Mouse (Mus musculus) ES-Bruce4 (cell line): Measurements from ENCODE around the gene Zfp59. TPM values are rescaled to one million over a fixed set of nuclear protein-coding genes. Genes with fewer than 3 reads are reported as not detected.
"Not testable (repeated sequence)": the region's sequence is repeated elsewhere in the genome, so short reads cannot be mapped to it uniquely, and the experiment has no call there.

Experiments used
- H3K27ac ChIP-seq: 2 replicates; pipeline ENCODE4 v1.5.1; 2012; ENCODE audit warnings: low read length, inconsistent platforms; ENCODE audit not compliant: insufficient read depth
- H3K27me3 ChIP-seq: 2 replicates; pipeline ENCODE4 v1.6.1; 2012; ENCODE audit warnings: mild to moderate bottlenecking, low read length, inconsistent platforms; ENCODE audit not compliant: control insufficient read depth, poor library complexity, insufficient read depth, severe bottlenecking
- H3K36me3 ChIP-seq: 2 replicates; pipeline ENCODE4 v1.6.1; 2012; ENCODE audit warnings: inconsistent platforms, mild to moderate bottlenecking, low read length, moderate library complexity; ENCODE audit not compliant: control insufficient read depth, poor library complexity, insufficient read depth, severe bottlenecking
- H3K4me1 ChIP-seq: one replicate; pipeline ENCODE4 v1.8.1; 2011; ENCODE audit warnings: low read length; ENCODE audit not compliant: control insufficient read depth, insufficient read depth
- H3K4me3 ChIP-seq: 2 replicates; pipeline ENCODE4 v1.5.1; 2011; ENCODE audit warnings: low read depth, mild to moderate bottlenecking, low read length
- H3K9ac ChIP-seq: 2 replicates; pipeline ENCODE4 v1.6.1; 2012; ENCODE audit warnings: low read depth, mild to moderate bottlenecking, inconsistent platforms; ENCODE audit not compliant: poor library complexity, severe bottlenecking
- H3K9me3 ChIP-seq: replicated peaks from 2 replicates; pipeline ENCODE4 v1.6.1; 2012; ENCODE audit warnings: mild to moderate bottlenecking, low read length, inconsistent platforms; ENCODE audit not compliant: control insufficient read depth, poor library complexity, insufficient read depth, severe bottlenecking
- CTCF ChIP-seq: IDR thresholded peaks from one replicate; pipeline ENCODE4 v1.8.1; 2011; ENCODE audit warnings: low read depth, low read length
- EP300 ChIP-seq: IDR thresholded peaks from 2 replicates; pipeline ENCODE4 v1.6.1; 2011; ENCODE audit warnings: low read depth, low read length; ENCODE audit not compliant: insufficient read depth
- POLR2A ChIP-seq: IDR thresholded peaks from one replicate; pipeline ENCODE4 v1.8.1; 2011; ENCODE audit warnings: low read length; ENCODE audit not compliant: insufficient read depth
- polyA plus RNA-seq: library from polyadenylated mRNA; stranded (reverse); fragments of >200 nt; gene quantifications from 2 replicates; pipeline ENCODE4 v1.2.4, GENCODE M21; 2011; ENCODE audit warnings: low read depth; ENCODE audit not compliant: missing spikeins, insufficient read depth, insufficient read length

Gene Zfp59
- 7.0 and 7.7 TPM in 2 replicates for polyA plus RNA-seq

- peaks cover under 1% of the 10 kb centered on the region; the same call in 1 of the 2 replicates for H3K36me3 ChIP-seq
- no peaks in the 10 kb centered on the region for H3K9me3 ChIP-seq
- H3K9ac ChIP-seq, result peak within 1 kb of the TSS; percentile 58
- no peaks in the 10 kb centered on the region for H3K27me3 ChIP-seq
- peak within 1 kb of the TSS; percentile 77 for H3K4me3 ChIP-seq
- H3K4me1 ChIP-seq, result peaks cover 4% of the 10 kb centered on the region
- no peak for TF ChIP-seq CTCF
- no peak for TF ChIP-seq EP300
- peak within 1 kb of the TSS; percentile 78 for H3K27ac ChIP-seq
Measured at GRCm38 (mm10) chr7:27838323-27839249, at the start of gene Zfp59. TSS of gene Zfp59 (plus strand) at chr7:27838607.

- no peak for TF ChIP-seq POLR2A
- no peak for TF ChIP-seq CTCF
- TF ChIP-seq EP300, result no peak
- H3K27me3 ChIP-seq, result no peaks in the 10 kb centered on the region
- no peaks in the 10 kb centered on the region for H3K4me1 ChIP-seq
- no peak overlapping the region for H3K4me3 ChIP-seq
- H3K27ac ChIP-seq, result no peak overlapping the region
- H3K9ac ChIP-seq, result no peak overlapping the region
- H3K36me3 ChIP-seq, result no peaks in the 10 kb centered on the region
- peaks cover 17% of the 10 kb centered on the region for H3K9me3 ChIP-seq
Measured at GRCm38 (mm10) chr7:27789306-27789705, 49.1 kb upstream of the Zfp59 start.

GRCm38 (mm10) chr7:27793865-27794264, 44.5 kb upstream of the Zfp59 start:
- H3K36me3 ChIP-seq, H3K9ac ChIP-seq, H3K4me3 ChIP-seq, H3K4me1 ChIP-seq, H3K27me3 ChIP-seq, H3K27ac ChIP-seq: not testable (repeated sequence)
- H3K9me3 ChIP-seq, result peaks cover 22% of the 10 kb centered on the region

GRCm38 (mm10) chr7:27794566-27794965, 43.8 kb upstream of the Zfp59 start:
- Histone ChIP-seq H3K9ac (no peak overlapping the region), H3K27ac (no peak overlapping the region), H3K4me3 (no peak overlapping the region), H3K36me3 (no peaks in the 10 kb centered on the region), H3K27me3 (no peaks in the 10 kb centered on the region), H3K9me3 (peaks cover 22% of the 10 kb centered on the region), H3K4me1 (no peaks in the 10 kb centered on the region)
- TF ChIP-seq CTCF, result no peak
- TF ChIP-seq POLR2A, result no peak
- no peak for TF ChIP-seq EP300

- H3K9me3 ChIP-seq, result peaks cover 20% of the 10 kb centered on the region
- H3K9ac ChIP-seq, result no peak overlapping the region
- no peaks in the 10 kb centered on the region for H3K27me3 ChIP-seq
- H3K36me3 ChIP-seq, result no peaks in the 10 kb centered on the region
- H3K4me1 ChIP-seq, result no peaks in the 10 kb centered on the region
- no peak for TF ChIP-seq POLR2A
- TF ChIP-seq CTCF, result no peak
- TF ChIP-seq EP300, result no peak
- H3K27ac ChIP-seq, result no peak overlapping the region
- H3K4me3 ChIP-seq, result no peak overlapping the region
Measured at GRCm38 (mm10) chr7:27797906-27798811, 40.2 kb upstream of the Zfp59 start.
